Mouse (Mus musculus): Measurements from ENCODE around the gene 4930518I15Rik.
"Not testable (repeated sequence)": the region's sequence is repeated elsewhere in the genome, so short reads cannot be mapped to it uniquely, and the experiment has no call there.

4930518I15Rik gene

DNA sequence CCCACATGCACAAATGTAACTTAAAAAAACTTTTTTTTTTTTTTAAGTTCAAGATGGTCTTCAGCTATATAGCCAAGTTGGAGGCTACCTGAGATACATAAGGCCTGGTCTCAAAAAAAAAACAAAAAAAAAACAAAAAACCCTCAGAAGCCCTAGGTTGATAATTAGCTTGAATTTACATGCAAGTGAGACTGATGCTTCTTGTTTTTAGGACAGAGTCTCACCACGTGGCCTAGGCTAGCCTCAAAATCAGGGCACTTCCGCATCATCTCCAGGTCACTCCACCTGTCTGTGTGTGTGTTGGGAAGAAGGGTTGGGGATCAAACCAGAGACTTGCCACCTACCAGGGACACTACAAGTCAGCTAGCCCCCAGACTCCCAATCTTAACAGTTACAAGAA lies at the start of gene 4930518I15Rik:
TSS of gene 4930518I15Rik (minus strand) at position 112 of the 400 bp plus-strand sequence.
- no peak for DNase-seq (ENCODE audit: low read depth, low spot score)

- DNase-seq (ENCODE audit: low read depth, low spot score), result not testable (repeated sequence)
Observed at GRCm38 (mm10) chr2:156905931-156906330, 48.2 kb upstream of the 4930518I15Rik start.

DNA sequence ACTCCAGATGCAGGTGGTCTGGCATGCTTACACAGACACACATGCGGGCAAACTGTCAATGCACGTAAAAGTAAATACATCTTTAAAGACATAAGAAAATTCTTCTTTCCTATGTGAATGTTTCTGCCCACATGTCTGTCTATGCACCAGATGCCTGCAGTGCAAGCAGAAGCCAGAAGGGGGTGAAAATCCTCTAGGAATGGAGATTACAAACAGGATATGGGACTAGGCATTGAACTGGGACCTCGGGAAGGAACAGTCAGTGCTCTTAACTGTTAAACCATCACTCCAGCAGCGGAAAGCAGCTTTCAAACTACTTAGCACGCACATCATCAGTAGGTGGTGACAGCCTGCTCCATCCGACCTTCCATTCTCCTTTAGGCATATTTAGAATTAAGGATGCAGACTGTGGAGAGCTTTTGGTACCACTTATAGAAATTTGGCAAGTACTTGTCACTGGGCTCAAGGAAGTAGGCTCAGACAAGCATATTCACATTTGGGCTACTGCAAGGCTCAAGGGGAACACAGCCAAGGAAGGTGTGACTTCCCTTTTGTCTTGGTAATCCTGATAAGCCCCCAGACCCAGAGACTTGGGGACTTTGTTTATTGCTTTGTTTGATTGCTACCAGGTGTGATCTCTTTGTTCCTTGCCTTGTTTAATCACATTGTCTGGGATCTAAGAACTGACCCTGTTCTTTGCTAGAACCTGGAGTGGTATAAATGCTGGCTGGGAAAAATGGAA lies 47.4 kb upstream of the 4930518I15Rik start:
- peak; percentile 71 for DNase-seq (ENCODE audit: low read depth, low spot score)

GRCm38 (mm10) chr2:156903367-156903766 lies 45.6 kb upstream of the 4930518I15Rik start:
- DNase-seq (ENCODE audit: low read depth, low spot score), result peak; percentile 76

DNA sequence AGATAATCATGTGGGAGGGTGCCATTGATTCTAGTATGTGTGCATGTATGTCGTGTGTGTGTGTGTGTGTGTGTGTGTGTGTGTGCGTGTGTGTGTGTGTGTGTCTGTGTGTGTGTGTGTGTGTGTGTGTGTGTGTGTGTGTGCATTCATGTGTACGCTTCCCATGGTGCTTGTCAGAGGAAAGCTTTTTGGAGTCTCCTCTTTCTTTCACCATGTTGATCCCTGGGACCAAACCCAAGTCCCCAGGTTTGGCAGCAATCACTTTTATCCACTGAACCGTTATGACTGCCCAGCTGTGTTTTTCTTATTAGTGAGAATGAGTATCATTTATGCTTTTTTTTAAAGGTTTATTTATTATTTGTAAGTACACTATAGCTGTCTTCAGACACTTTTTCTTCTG lies 44.7 kb upstream of the 4930518I15Rik start:
- DNase-seq (ENCODE audit: low read depth, low spot score), result not testable (repeated sequence)

GRCm38 (mm10) chr2:156901883-156902282 lies 44.1 kb upstream of the 4930518I15Rik start:
- no peak for DNase-seq (ENCODE audit: low read depth, low spot score)

GRCm38 (mm10) chr2:156901344-156901743 lies 43.6 kb upstream of the 4930518I15Rik start:
- no peak for DNase-seq (ENCODE audit: low read depth, low spot score)

DNA sequence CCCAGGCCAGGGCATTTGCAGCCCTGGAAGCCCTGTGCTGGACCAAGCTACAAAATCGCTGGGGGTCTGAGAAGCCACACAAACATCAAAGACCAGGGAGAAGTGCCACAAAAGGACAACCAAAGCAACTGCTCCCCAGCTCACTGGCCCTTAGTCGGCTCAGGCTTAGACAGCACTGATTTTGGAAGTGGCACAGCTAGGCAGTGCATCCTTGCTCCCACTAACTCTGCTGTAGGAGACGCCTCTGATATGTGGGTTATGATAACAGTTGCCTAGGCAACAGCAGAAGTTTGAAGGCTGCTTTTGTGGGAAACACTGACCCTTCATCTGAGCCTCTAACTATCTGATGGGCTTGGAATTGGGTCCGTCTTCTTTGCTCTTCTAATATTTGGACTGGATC lies 41.4 kb upstream of the 4930518I15Rik start:
- DNase-seq (ENCODE audit: low read depth, low spot score), result no peak

DNA sequence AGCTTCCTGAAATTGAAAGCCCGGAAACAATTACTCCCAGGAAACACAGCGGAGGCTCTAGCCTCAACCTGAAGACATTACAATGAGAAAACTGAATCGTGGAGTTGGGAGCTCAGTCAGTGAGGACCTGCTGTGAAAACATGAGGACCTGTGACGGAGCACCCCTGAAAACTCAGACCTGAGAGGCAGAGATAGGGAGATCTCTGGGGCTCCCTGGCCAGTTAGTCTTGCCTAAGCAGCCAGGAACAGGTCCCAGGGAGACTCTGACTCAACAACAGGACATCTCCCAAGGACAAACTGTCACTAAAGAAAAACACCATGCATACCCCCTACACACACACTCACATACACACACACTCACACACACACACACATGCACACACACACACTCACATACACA lies 40.6 kb upstream of the 4930518I15Rik start:
- DNase-seq (ENCODE audit: low read depth, low spot score), result no peak

DNA sequence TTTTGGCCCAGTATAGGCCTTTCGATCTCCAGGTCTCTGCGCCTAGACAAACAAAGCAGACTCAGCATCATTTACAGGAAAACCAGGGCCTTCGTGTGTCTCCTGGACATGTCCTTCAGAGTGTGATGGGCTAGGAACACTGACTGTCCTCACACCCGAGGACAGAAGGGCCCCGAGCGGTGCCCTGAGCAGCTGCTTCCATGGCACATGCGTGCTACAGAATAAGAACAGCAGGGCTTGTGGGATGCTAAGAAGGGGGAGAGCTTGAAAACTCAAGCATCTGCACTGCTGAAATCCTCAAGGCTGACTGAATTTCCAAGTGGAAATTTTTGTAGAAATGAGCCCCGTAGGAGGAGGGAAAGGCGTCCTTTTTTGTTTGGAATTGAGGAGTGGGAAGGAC lies 39.3 kb upstream of the 4930518I15Rik start:
- no peak for DNase-seq (ENCODE audit: low read depth, low spot score)

GRCm38 (mm10) chr2:156896384-156896914 lies 38.7 kb upstream of the 4930518I15Rik start:
- no peak for DNase-seq (ENCODE audit: low read depth, low spot score)

GRCm38 (mm10) chr2:156894496-156895265 lies 36.9 kb upstream of the 4930518I15Rik start:
- no peak for DNase-seq (ENCODE audit: low read depth, low spot score)

GRCm38 (mm10) chr2:156892821-156893220 lies 35.1 kb upstream of the 4930518I15Rik start:
- DNase-seq (ENCODE audit: low read depth, low spot score), result no peak

GRCm38 (mm10) chr2:156892240-156892639 lies 34.5 kb upstream of the 4930518I15Rik start:
- no peak for DNase-seq (ENCODE audit: low read depth, low spot score)

DNA sequence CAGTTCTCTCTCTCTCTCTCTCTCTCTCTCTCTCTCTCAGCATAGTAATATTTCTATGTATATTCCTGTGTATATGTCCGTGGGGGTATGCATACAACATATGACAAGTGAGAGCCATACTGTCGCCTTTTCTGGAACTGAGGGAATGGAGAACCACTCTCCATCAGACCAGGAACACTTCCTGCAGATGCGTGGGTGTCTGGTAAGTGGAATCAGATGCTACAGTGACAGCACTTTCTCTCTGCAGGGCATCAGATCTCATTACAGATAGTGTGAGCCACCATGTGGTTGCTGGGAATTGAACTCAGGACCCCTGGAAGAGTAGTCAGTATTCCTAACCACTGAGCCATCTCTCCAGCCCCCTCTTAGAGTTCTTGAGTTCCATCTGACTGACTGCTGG lies 30.7 kb upstream of the 4930518I15Rik start:
- no peak for DNase-seq (ENCODE audit: low read depth, low spot score)

DNA sequence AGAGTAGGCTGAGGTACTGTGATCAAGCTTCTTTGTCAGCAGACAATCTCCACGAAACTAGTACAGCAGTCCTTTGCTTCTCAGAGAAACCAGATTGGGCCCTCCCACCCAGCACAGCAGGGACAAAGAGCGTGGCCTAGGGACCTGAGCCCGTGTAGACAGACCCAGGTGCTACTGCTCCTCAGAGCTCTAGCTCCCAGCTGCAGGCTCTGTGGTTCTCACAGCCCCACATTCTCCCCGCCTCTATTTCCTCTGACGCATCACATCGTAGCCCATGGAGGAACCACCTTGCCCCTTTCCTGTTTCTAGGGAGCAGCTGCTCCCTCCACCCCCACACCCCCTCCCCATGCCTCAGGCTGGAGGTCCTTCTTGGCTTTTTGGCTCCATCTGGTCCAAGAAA lies 29.3 kb upstream of the 4930518I15Rik start, which contains the start of gene Sla2:
TSS of gene Sla2 (minus strand) at position 176 of the 400 bp plus-strand sequence.
- no peak for DNase-seq (ENCODE audit: low read depth, low spot score)

DNA sequence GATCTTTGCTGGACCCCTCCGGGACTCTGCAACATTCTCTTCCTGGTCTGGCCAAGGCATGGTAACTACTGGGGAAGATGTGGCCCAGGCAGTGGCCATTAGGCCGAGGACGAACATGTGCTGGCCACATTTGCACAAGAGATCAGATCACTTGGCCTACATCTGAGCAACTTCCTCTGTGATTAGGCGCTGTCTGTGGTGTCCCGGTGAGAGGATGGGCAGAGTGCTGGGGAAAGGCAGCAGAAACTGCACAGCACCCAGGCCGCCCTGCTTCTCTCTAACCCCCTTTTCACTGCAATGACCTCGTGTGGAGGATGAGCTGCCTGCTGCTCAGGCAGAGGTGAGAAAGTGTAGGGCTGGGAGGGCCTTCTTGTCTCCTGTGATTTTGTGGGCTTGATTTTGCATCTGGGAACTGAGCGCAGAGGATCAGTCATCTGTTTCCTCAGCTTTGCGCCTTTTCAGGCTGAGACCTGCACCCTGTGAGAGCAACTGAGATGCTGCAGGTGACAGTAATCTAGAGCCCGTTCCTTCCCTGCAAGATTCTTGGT lies 28.4 kb upstream of the 4930518I15Rik start:
- DNase-seq (ENCODE audit: low read depth, low spot score), result no peak

DNA sequence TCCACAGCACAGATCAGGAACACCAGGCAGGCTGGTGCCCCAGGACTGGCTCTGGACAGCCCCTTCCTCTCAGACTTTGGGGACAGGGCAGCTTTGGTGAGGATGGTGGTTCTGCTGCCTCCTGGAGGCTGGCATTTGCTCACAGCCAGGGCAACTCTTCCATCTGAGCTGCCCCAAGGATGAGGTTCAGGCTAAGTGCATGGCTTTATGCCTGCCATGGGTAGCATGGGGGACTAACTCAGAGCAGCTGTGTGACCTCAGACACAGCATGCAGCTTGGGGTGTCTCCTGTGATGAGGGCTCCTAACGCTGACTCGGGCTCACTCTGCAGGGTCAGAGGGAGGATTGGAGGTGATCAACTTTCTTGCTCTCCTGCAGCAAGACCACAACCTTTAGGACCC lies 27.9 kb upstream of the 4930518I15Rik start:
- not testable (repeated sequence) for DNase-seq (ENCODE audit: low read depth, low spot score)

GRCm38 (mm10) chr2:156884396-156885211 lies 26.9 kb upstream of the 4930518I15Rik start:
- no peak for DNase-seq (ENCODE audit: low read depth, low spot score)

DNA sequence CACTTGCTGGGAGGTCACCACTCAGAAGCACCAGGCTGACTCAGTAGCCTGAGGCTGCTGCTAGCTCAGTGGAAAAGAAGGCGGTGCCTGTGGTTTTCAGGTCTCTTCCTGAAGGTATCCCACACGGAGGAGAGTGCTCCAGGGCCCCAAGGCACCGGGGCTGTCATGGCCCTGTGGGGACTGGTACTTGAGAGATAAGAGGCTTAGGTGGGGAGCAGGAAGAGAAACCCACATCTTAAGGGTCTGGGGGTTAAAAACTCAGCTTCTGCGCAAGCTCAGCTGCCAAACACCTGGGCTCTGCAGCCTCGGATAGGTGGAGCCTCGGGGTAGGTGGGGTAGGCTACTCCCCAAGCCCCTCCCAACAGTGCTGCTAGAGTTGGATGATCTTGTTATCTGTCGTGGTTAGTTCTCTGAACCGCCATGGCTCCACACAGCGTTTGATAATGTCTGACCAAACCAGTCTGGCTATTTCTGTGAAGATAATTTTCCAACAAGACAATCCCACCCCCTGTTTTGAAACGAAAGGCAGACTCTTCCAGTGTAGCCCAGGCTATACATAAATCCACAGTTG lies 24.8 kb upstream of the 4930518I15Rik start:
- peak; percentile 40 for DNase-seq (ENCODE audit: low read depth, low spot score)

DNA sequence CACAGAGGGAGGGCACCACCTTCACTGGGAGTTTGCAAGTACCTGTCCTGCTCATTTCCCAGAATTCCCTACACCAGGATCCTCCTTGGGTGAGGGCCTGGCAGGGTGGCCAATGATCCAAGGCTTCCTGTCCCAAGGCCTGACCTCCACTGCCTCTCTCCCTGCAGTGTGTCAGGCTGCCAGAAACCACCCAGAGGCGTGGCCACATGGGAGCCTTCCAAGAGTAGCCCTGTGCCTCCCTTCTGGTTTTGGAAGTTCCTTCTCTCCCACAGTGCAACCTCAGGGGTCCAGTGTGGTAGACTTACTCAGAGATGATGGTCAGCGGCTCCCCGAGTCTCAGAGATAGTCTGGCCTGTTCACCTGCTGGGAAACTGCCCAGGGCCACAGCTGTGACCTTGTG lies 21.8 kb upstream of the 4930518I15Rik start:
- DNase-seq (ENCODE audit: low read depth, low spot score), result no peak

Data from ZHBTc4 (cell line).